In the genomic region with DNA sequence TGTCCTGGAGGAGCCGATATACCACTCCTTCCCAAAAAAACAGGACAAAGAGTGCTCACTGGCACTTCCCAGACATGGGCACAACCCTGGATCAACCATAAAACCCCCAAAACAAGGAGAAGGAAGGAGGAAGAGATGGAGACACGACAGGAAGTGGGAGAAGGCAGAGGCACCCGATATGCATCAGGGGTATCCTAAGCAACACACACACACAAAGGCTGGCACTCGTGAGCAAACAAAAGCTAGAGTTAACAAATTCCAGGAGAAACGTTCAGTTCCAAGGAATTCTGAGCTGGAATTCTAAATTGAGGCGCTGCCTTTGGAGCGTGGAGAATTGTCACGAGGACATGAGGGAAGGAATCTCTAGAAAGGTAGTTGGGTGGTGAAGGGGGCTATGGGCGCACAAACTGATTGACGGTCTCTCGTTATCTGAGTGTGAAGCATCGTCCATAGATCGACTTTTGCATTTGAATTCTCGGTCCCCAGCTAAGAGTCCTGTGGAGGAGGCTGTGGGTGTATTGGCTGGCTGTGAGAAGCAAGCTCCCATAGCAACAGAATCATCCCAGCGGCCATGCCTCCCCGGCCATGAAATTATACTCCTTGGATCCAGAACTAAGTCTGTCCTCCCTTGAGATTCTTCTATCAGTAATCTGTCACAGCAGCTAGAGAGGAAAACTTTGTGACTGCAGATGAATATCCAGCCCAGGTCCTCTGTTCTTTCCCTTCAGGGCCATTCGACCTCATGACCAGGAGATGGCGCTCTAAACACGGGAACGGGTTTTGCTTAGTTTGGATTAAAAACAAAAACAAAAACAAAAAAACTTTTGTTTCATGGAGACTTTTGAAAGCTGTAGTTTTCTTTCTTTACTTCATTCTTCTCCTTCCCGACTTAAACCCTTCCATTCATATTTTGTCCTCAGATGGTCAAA, we compare ENCODE assay signal across 8 mouse cellular contexts.
DNase-seq lines count a peak whose midpoint lies in the region; ATAC-seq and TF ChIP-seq lines count a peak whose summit lies in the region.

No protein-coding gene starts in this region.

- no peak overlapping the region for H3K27ac ChIP-seq in heart, embryonic 10.5 days
- H3K27ac ChIP-seq in heart, embryonic 15.5 days: no peak overlapping the region
- H3K27ac ChIP-seq in testis, adult 2 months (ENCODE audit: control insufficient read depth, insufficient read depth, low read depth, low read length): peak overlapping the region; percentile 51

- H3K27me3 ChIP-seq in heart, embryonic 10.5 days (ENCODE audit: insufficient read depth, poor library complexity, severe bottlenecking): no peaks in the 10 kb centered on the region; the same call in 1 of the 2 replicates
- H3K27me3 ChIP-seq in heart, embryonic 15.5 days: no peaks in the 10 kb centered on the region
- H3K27me3 ChIP-seq in testis, adult 2 months (ENCODE audit: control insufficient read depth, insufficient read depth, low read length): no peaks in the 10 kb centered on the region

- 47% methylated on average over 21 of the region's 21 CpGs for WGBS in heart, embryonic 10.5 days
- WGBS in heart, embryonic 15.5 days: 36% methylated on average over 21 of the region's 21 CpGs

- H3K9ac ChIP-seq in heart, embryonic 15.5 days: no peak overlapping the region

- TF ChIP-seq POLR2A in testis, adult 2 months (IDR thresholded peaks at IDR 0.05; ENCODE audit: control insufficient read depth, low read depth, low read length): peak; percentile 34; the same call in 1 of the 2 replicates

- H3K4me3 ChIP-seq in heart, embryonic 10.5 days: no peak overlapping the region
- 0 out of 2 replicates have a peak overlapping the region, but pooled peaks have one; percentile 15 for H3K4me3 ChIP-seq in heart, embryonic 15.5 days
- H3K4me3 ChIP-seq in testis, adult 2 months (ENCODE audit: control insufficient read depth, low read depth, low read length): peak overlapping the region; percentile 66

- H3K4me2 ChIP-seq in heart, embryonic 15.5 days: peak overlapping the region; percentile 30

- peak; percentile 42; the same call in 1 of the 2 replicates for TF ChIP-seq CTCF in testis, adult 2 months (IDR thresholded peaks at IDR 0.05; ENCODE audit: control insufficient read depth, insufficient read depth, insufficient replicate concordance, low read depth, low read length)

- H3K36me3 ChIP-seq in heart, embryonic 10.5 days: no peaks in the 10 kb centered on the region
- no peaks in the 10 kb centered on the region for H3K36me3 ChIP-seq in heart, embryonic 15.5 days
- no peaks in the 10 kb centered on the region for H3K36me3 ChIP-seq in testis, adult 2 months (ENCODE audit: control insufficient read depth, insufficient read depth, low read length)

- DNase-seq in heart, adult 11 months: peak; percentile 50
- DNase-seq in heart, embryonic 10.5 days (ENCODE audit: low spot score): no peak
- DNase-seq in T-cell, adult 2 months (ENCODE audit: low spot score): peak; percentile 51
- peak; percentile 74 for DNase-seq in embryo, embryonic 11 days
- peak; percentile 68 to 71 for DNase-seq in layer of hippocampus, postnatal 10 days (ENCODE audit: low spot score in 2 of 2)
- peak; percentile 31 to 59 for DNase-seq in lung, postnatal 4 days

- 0 out of 2 replicates have a peak, but pooled peaks cover 2% of the 10 kb centered on the region for H3K9me3 ChIP-seq in heart, embryonic 10.5 days
- H3K9me3 ChIP-seq in heart, embryonic 15.5 days (replicated peaks): 0 out of 2 replicates have a peak, but pooled peaks cover 5% of the 10 kb centered on the region

- H3K4me1 ChIP-seq in heart, embryonic 10.5 days: no peaks in the 10 kb centered on the region
- no peaks in the 10 kb centered on the region for H3K4me1 ChIP-seq in heart, embryonic 15.5 days (replicated peaks)
- peaks cover 14% of the 10 kb centered on the region for H3K4me1 ChIP-seq in testis, adult 2 months (ENCODE audit: control insufficient read depth, insufficient read depth, low read length)

- no peak for ATAC-seq in heart, embryonic 15.5 days (replicated peaks; ENCODE audit: insufficient number of reproducible peaks, insufficient read depth, low FRiP score, low read depth)
